Mouse (Mus musculus) ovary, postnatal 36 days (tissue): ENCODE results near the gene Kmt2a.
"Not testable (repeated sequence)": the region's sequence is repeated elsewhere in the genome, so short reads cannot be mapped to it uniquely, and the experiment has no call there.

Experiments used
- DNase-seq: peaks from one replicate; pipeline ENCODE4 v3.0.0; 2022; ENCODE audit warnings: low spot score, mixed read lengths

Kmt2a gene

GRCm38 (mm10) chr9:44817522-44817921 is 63.6 kb downstream of the Kmt2a start:
- DNase-seq = no peak

GRCm38 (mm10) chr9:44814179-44814578 is 66.9 kb downstream of the Kmt2a start:
- no peak for DNase-seq

GRCm38 (mm10) chr9:44810316-44810715 is 70.8 kb downstream of the Kmt2a start:
- DNase-seq = no peak

GRCm38 (mm10) chr9:44807778-44808177 is 73.3 kb downstream of the Kmt2a start:
- DNase-seq = no peak

GRCm38 (mm10) chr9:44807141-44807540 is 74.0 kb downstream of the Kmt2a start:
- no peak for DNase-seq

GRCm38 (mm10) chr9:44805536-44805935 is 75.6 kb downstream of the Kmt2a start:
- DNase-seq = no peak

GRCm38 (mm10) chr9:44804678-44805077 is 76.4 kb downstream of the Kmt2a start:
- no peak for DNase-seq

- no peak for DNase-seq
Measured at GRCm38 (mm10) chr9:44802808-44803450, 78.2 kb downstream of the Kmt2a start, which contains the start of gene Ttc36. Gene Ttc36 (minus strand): TSS chr9:44803072.

GRCm38 (mm10) chr9:44801669-44802068 is 79.4 kb downstream of the Kmt2a start:
- no peak for DNase-seq

- no peak for DNase-seq
Measured at GRCm38 (mm10) chr9:44799958-44800324, 81.2 kb downstream of the Kmt2a start.

GRCm38 (mm10) chr9:44799102-44799957 is 81.8 kb downstream of the Kmt2a start, which contains the start of gene Tmem25:
Gene Tmem25 (minus strand): TSS chr9:44799307.
- DNase-seq = peak; percentile 86

GRCm38 (mm10) chr9:44798298-44798697 is 82.8 kb downstream of the Kmt2a start:
- DNase-seq = no peak

GRCm38 (mm10) chr9:44792842-44793241 is 88.3 kb downstream of the Kmt2a start:
- no peak for DNase-seq

GRCm38 (mm10) chr9:44772750-44773651 is 108.1 kb downstream of the Kmt2a start:
- DNase-seq = peak; percentile 92

- no peak for DNase-seq
Measured at GRCm38 (mm10) chr9:44772392-44772749, 108.7 kb downstream of the Kmt2a start.

GRCm38 (mm10) chr9:44771376-44771775 is 109.7 kb downstream of the Kmt2a start:
- no peak for DNase-seq

GRCm38 (mm10) chr9:44768029-44768394 is 113.1 kb downstream of the Kmt2a start:
- DNase-seq = not testable (repeated sequence)

GRCm38 (mm10) chr9:44767101-44768028 is 113.7 kb downstream of the Kmt2a start, which contains the start of the genes Arcn1 and Ift46:
Gene Arcn1 (minus strand): TSS chr9:44767845.
Gene Ift46 (plus strand): TSS chr9:44767908.
- peak; percentile 82 for DNase-seq

- no peak for DNase-seq
Measured at GRCm38 (mm10) chr9:44760873-44761272, 120.2 kb downstream of the Kmt2a start.
